Mouse (Mus musculus) layer of hippocampus, postnatal 36 days (tissue): ENCODE data around the gene Hcn1. TPM values are rescaled to one million over a fixed set of nuclear protein-coding genes. Genes with fewer than 3 reads are reported as not detected.

Experiments
- DNase-seq, 2 experiments: peaks; one replicate each; pipeline ENCODE4 v3.0.0; 2022
- total RNA-seq, 2 experiments: library from RNA; stranded (reverse); gene quantifications; 2 replicates each; pipeline ENCODE4 v1.2.3; 2021

The Hcn1 gene
- total RNA-seq, 2 experiments from 2014 or later, result 38.9 to 40.1 TPM

GRCm38 (mm10) chr13:118028662-118029061 lies 426.5 kb downstream of the Hcn1 start:
- DNase-seq, result no peak

DNA sequence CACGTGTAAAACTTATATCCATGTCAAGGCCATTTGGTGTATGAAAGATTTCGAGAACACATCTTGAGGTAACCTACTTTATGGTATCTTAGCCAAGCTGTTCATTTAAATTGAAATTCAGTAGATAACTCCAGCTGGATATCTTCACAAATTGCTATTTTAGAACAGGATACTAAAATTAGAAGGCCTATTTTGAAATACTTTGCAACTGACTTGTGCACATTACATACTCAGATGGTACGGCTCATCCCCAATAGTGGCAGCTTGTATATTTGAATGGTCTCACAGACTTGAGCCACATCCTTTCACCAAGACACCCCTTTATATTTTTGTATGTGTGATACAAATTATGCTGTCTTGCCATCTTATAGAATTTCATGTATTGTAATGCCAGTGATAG lies 427.5 kb downstream of the Hcn1 start:
- no peak for DNase-seq

- DNase-seq, result no peak
Measured at GRCm38 (mm10) chr13:118035598-118035997, 433.5 kb downstream of the Hcn1 start.
